Mouse (Mus musculus): ENCODE data around the gene Defb20. TPM values are rescaled to one million over a fixed set of nuclear protein-coding genes. Genes with fewer than 3 reads are reported as not detected.

Defb20 gene
- polyA plus RNA-seq, 1 experiment from 2014 or later, result not detected

DNA sequence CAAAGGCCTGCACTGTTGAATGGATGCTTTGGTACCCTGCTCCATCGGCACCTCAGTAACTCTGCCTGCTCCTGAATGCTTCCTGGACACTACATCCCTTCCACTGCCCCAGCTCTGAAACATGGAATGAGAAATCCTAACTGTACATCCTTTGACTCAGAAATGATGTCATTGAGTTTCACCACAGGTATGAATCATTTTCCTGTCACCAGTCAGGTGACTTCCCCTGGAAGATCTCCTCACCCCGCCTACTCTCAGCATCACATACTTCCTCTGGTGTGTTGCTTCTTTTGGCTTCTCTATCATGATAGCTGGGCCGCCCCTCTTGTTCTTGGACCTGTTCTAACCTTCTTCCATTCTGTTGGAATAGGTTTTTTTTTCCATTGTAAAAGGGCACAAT, 4.0 kb downstream of the Defb20 start:
- Histone ChIP-seq H3K4me2 (ENCODE audit: low read depth, severe bottlenecking) (no peak overlapping the region), H3K4me3 (ENCODE audit: low read depth, low read length) (no peak overlapping the region), H3K27me3 (ENCODE audit: control insufficient read depth, insufficient read depth, low read length) (no peaks in the 10 kb centered on the region), H3K36me3 (ENCODE audit: control insufficient read depth, insufficient read depth, low read length) (no peaks in the 10 kb centered on the region), H3K9ac (ENCODE audit: low read length) (no peak overlapping the region), H3K4me1 (ENCODE audit: control insufficient read depth, insufficient read depth, low read length) (no peaks in the 10 kb centered on the region), H3K27ac (replicated peaks; ENCODE audit: low read depth, low read length) (no peak overlapping the region), H3K9me3 (ENCODE audit: control insufficient read depth, low read length) (no peaks in the 10 kb centered on the region)
- ATAC-seq (ENCODE audit: insufficient number of reproducible peaks, low FRiP score, low TSS enrichment, low read depth) (no peak), DNase-seq (ENCODE audit: low spot score) (no peak)
- WGBS, result 87% methylated on average over 3 of the region's 3 CpGs

- H3K27me3 ChIP-seq (ENCODE audit: control insufficient read depth, insufficient read depth, low read length), result no peaks in the 10 kb centered on the region
- WGBS, result 76% methylated on average over 7 of the region's 7 CpGs
- H3K36me3 ChIP-seq (ENCODE audit: control insufficient read depth, insufficient read depth, low read length), result no peaks in the 10 kb centered on the region
- H3K27ac ChIP-seq (replicated peaks; ENCODE audit: low read depth, low read length), result no peak overlapping the region
- no peak overlapping the region for H3K4me3 ChIP-seq (ENCODE audit: low read depth, low read length)
- H3K4me2 ChIP-seq (ENCODE audit: low read depth, severe bottlenecking), result no peak overlapping the region
- DNase-seq (ENCODE audit: low spot score) (no peak), ATAC-seq (ENCODE audit: insufficient number of reproducible peaks, low FRiP score, low TSS enrichment, low read depth) (no peak)
- H3K4me1 ChIP-seq (ENCODE audit: control insufficient read depth, insufficient read depth, low read length), result no peaks in the 10 kb centered on the region
- H3K9ac ChIP-seq (ENCODE audit: low read length), result no peak overlapping the region
- no peaks in the 10 kb centered on the region for H3K9me3 ChIP-seq (ENCODE audit: control insufficient read depth, low read length)
These were observed 4.9 kb downstream of the Defb20 start for GRCm38 (mm10) chr2:152481726-152482125.

- WGBS, result 75% methylated on average over 2 of the region's 2 CpGs
- Histone ChIP-seq H3K9me3 (ENCODE audit: control insufficient read depth, low read length) (no peaks in the 10 kb centered on the region), H3K27ac (replicated peaks; ENCODE audit: low read depth, low read length) (no peak overlapping the region), H3K4me3 (ENCODE audit: low read depth, low read length) (no peak overlapping the region), H3K9ac (ENCODE audit: low read length) (no peak overlapping the region), H3K4me1 (ENCODE audit: control insufficient read depth, insufficient read depth, low read length) (no peaks in the 10 kb centered on the region), H3K4me2 (ENCODE audit: low read depth, severe bottlenecking) (no peak overlapping the region), H3K36me3 (ENCODE audit: control insufficient read depth, insufficient read depth, low read length) (no peaks in the 10 kb centered on the region), H3K27me3 (ENCODE audit: control insufficient read depth, insufficient read depth, low read length) (no peaks in the 10 kb centered on the region)
- DNase-seq (ENCODE audit: low spot score) (peak; percentile 36), ATAC-seq (ENCODE audit: insufficient number of reproducible peaks, low FRiP score, low TSS enrichment, low read depth) (no peak)
These were observed 10.2 kb downstream of the Defb20 start for GRCm38 (mm10) chr2:152487024-152487423.

DNA sequence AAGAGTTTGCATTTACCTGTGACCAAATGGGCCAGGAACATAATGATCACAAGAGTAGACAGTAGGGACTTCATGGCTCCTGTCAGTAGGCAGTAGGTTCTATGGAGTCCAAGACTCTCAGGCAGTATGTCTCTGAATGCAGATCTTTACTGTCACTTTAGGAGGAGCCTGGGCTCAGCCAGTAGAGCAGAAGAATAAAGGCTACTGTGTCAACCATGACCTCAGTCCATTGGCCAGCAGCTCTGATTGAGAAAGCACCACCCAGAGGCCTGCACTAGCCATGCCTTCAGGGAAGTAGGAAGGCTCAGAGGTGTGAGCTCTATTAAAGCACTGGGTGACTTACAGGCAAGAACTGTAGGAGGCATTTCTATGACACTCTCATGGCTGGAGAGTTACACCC, 13.2 kb downstream of the Defb20 start, which contains the start of gene Defb22:
TSS of gene Defb22 (minus strand) at position 101 of the 400 bp plus-strand sequence.
- Histone ChIP-seq H3K9me3 (ENCODE audit: control insufficient read depth, low read length) (no peaks in the 10 kb centered on the region), H3K9ac (ENCODE audit: low read length) (no peak within 1 kb of the TSS), H3K4me2 (ENCODE audit: low read depth, severe bottlenecking) (no peak within 1 kb of the TSS), H3K4me3 (ENCODE audit: low read depth, low read length) (no peak within 1 kb of the TSS), H3K36me3 (ENCODE audit: control insufficient read depth, insufficient read depth, low read length) (no peaks in the 10 kb centered on the region), H3K27me3 (ENCODE audit: control insufficient read depth, insufficient read depth, low read length) (no peaks in the 10 kb centered on the region), H3K4me1 (ENCODE audit: control insufficient read depth, insufficient read depth, low read length) (no peaks in the 10 kb centered on the region), H3K27ac (replicated peaks; ENCODE audit: low read depth, low read length) (no peak within 1 kb of the TSS)
- ATAC-seq (ENCODE audit: insufficient number of reproducible peaks, low FRiP score, low TSS enrichment, low read depth) (no peak), DNase-seq (ENCODE audit: low spot score) (no peak)

DNA sequence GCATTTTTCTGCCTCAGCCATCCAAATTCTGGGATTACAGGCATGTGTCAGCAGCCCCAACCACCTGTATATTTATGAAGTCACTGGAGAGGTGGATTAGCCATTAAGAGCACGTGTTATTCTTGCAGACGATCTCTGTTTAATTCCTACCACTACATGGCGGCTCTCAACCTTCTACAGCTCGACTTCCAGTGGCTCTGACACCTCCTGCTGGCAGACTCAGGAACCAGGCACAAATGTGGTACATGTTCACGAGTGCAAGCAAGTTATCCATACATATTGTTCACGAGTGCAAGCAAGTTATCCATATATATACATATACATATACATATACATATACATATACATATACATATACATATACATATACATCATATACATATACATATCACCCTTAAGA, 16.3 kb downstream of the Defb20 start:
- no peak overlapping the region for H3K4me2 ChIP-seq (ENCODE audit: low read depth, severe bottlenecking)
- no peaks in the 10 kb centered on the region for H3K27me3 ChIP-seq (ENCODE audit: control insufficient read depth, insufficient read depth, low read length)
- no peak for DNase-seq (ENCODE audit: low spot score)
- WGBS, result 72% methylated on average over 6 of the region's 6 CpGs
- H3K9me3 ChIP-seq (ENCODE audit: control insufficient read depth, low read length), result no peaks in the 10 kb centered on the region
- no peak overlapping the region for H3K4me3 ChIP-seq (ENCODE audit: low read depth, low read length)
- H3K36me3 ChIP-seq (ENCODE audit: control insufficient read depth, insufficient read depth, low read length), result no peaks in the 10 kb centered on the region
- H3K9ac ChIP-seq (ENCODE audit: low read length), result no peak overlapping the region
- no peaks in the 10 kb centered on the region for H3K4me1 ChIP-seq (ENCODE audit: control insufficient read depth, insufficient read depth, low read length)
- no peak for ATAC-seq (ENCODE audit: insufficient number of reproducible peaks, low FRiP score, low TSS enrichment, low read depth)
- H3K27ac ChIP-seq (replicated peaks; ENCODE audit: low read depth, low read length), result no peak overlapping the region

DNA sequence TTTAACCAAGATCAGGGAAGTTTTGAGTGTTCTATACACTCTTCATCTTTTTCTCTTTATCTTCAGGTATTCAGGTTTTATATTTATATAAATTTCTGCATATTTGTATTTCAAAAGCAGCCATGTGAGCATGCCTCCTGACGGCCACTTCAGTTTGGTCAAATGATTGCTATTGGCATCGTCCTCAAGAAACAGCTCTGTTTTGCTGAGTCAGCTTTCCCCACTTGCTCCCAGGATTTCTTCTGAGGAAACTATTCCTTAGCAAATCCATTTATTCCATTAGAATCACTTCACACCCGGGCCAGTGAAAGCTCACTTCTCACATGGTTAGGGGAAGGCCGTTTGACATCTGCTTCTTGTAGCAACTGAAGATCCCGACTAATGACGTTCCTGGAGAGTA, 21.2 kb downstream of the Defb20 start:
- H3K9ac ChIP-seq (ENCODE audit: low read length), result no peak overlapping the region
- H3K4me1 ChIP-seq (ENCODE audit: control insufficient read depth, insufficient read depth, low read length), result no peaks in the 10 kb centered on the region
- no peaks in the 10 kb centered on the region for H3K9me3 ChIP-seq (ENCODE audit: control insufficient read depth, low read length)
- whole genome bisulfite sequencing, result 73% methylated on average over 6 of the region's 6 CpGs
- no peak overlapping the region for H3K4me3 ChIP-seq (ENCODE audit: low read depth, low read length)
- no peaks in the 10 kb centered on the region for H3K36me3 ChIP-seq (ENCODE audit: control insufficient read depth, insufficient read depth, low read length)
- H3K4me2 ChIP-seq (ENCODE audit: low read depth, severe bottlenecking), result no peak overlapping the region
- H3K27me3 ChIP-seq (ENCODE audit: control insufficient read depth, insufficient read depth, low read length), result no peaks in the 10 kb centered on the region
- DNase-seq (ENCODE audit: low spot score), result no peak
- H3K27ac ChIP-seq (replicated peaks; ENCODE audit: low read depth, low read length), result no peak overlapping the region
- no peak for ATAC-seq (ENCODE audit: insufficient number of reproducible peaks, low FRiP score, low TSS enrichment, low read depth)

- Histone ChIP-seq H3K4me3 (ENCODE audit: low read depth, low read length) (no peak overlapping the region), H3K9me3 (ENCODE audit: control insufficient read depth, low read length) (no peaks in the 10 kb centered on the region), H3K9ac (ENCODE audit: low read length) (no peak overlapping the region), H3K27me3 (ENCODE audit: control insufficient read depth, insufficient read depth, low read length) (no peaks in the 10 kb centered on the region), H3K4me2 (ENCODE audit: low read depth, severe bottlenecking) (no peak overlapping the region), H3K36me3 (ENCODE audit: control insufficient read depth, insufficient read depth, low read length) (no peaks in the 10 kb centered on the region), H3K4me1 (ENCODE audit: control insufficient read depth, insufficient read depth, low read length) (no peaks in the 10 kb centered on the region), H3K27ac (replicated peaks; ENCODE audit: low read depth, low read length) (no peak overlapping the region)
- WGBS, result 74% methylated on average over 7 of the region's 7 CpGs
- DNase-seq (ENCODE audit: low spot score), result no peak
- ATAC-seq (ENCODE audit: insufficient number of reproducible peaks, low FRiP score, low TSS enrichment, low read depth), result no peak
These were observed 23.5 kb downstream of the Defb20 start for GRCm38 (mm10) chr2:152500204-152500862.

- Histone ChIP-seq H3K4me2 (ENCODE audit: low read depth, severe bottlenecking) (no peak overlapping the region), H3K27ac (replicated peaks; ENCODE audit: low read depth, low read length) (no peak overlapping the region), H3K4me3 (ENCODE audit: low read depth, low read length) (no peak overlapping the region), H3K9me3 (ENCODE audit: control insufficient read depth, low read length) (no peaks in the 10 kb centered on the region), H3K27me3 (ENCODE audit: control insufficient read depth, insufficient read depth, low read length) (no peaks in the 10 kb centered on the region), H3K9ac (ENCODE audit: low read length) (no peak overlapping the region), H3K36me3 (ENCODE audit: control insufficient read depth, insufficient read depth, low read length) (no peaks in the 10 kb centered on the region), H3K4me1 (ENCODE audit: control insufficient read depth, insufficient read depth, low read length) (no peaks in the 10 kb centered on the region)
- WGBS, result 78% methylated on average over 6 of the region's 6 CpGs
- DNase-seq (ENCODE audit: low spot score), result no peak
- ATAC-seq (ENCODE audit: insufficient number of reproducible peaks, low FRiP score, low TSS enrichment, low read depth), result no peak
These were observed 24.0 kb downstream of the Defb20 start for GRCm38 (mm10) chr2:152500863-152501229.

DNA sequence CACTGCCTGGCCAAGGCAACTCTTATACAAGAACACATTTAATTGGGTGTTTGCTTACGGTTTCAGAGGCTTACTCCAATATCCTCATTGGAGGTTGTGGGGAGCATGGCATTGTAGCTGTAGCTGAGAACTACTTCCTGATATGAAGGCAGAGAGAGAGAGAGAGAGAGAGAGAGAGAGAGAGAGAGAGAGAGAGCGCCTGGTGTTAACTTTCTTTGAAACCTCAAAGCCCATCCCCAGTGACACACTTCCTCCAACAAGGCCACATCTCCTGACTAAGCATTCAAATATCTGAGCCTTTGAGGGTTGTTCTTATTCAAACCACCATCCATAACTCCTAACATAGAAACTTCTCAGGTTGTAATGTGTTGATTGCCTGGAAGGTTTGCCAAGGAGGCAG, 27.1 kb downstream of the Defb20 start:
- WGBS, result 78% methylated on average over 2 of the region's 2 CpGs
- no peaks in the 10 kb centered on the region for H3K4me1 ChIP-seq (ENCODE audit: control insufficient read depth, insufficient read depth, low read length)
- no peaks in the 10 kb centered on the region for H3K27me3 ChIP-seq (ENCODE audit: control insufficient read depth, insufficient read depth, low read length)
- no peak for DNase-seq (ENCODE audit: low spot score)
- H3K27ac ChIP-seq (replicated peaks; ENCODE audit: low read depth, low read length), result no peak overlapping the region
- no peak overlapping the region for H3K9ac ChIP-seq (ENCODE audit: low read length)
- no peak overlapping the region for H3K4me3 ChIP-seq (ENCODE audit: low read depth, low read length)
- no peaks in the 10 kb centered on the region for H3K9me3 ChIP-seq (ENCODE audit: control insufficient read depth, low read length)
- H3K4me2 ChIP-seq (ENCODE audit: low read depth, severe bottlenecking), result no peak overlapping the region
- H3K36me3 ChIP-seq (ENCODE audit: control insufficient read depth, insufficient read depth, low read length), result no peaks in the 10 kb centered on the region
- no peak for ATAC-seq (ENCODE audit: insufficient number of reproducible peaks, low FRiP score, low TSS enrichment, low read depth)
